Mouse (Mus musculus): ENCODE results near the gene Rorb. TPM values are rescaled to one million over a fixed set of nuclear protein-coding genes. Genes with fewer than 3 reads are reported as not detected.

Rorb gene
- polyA plus RNA-seq, 2 experiments: not detected

DNA sequence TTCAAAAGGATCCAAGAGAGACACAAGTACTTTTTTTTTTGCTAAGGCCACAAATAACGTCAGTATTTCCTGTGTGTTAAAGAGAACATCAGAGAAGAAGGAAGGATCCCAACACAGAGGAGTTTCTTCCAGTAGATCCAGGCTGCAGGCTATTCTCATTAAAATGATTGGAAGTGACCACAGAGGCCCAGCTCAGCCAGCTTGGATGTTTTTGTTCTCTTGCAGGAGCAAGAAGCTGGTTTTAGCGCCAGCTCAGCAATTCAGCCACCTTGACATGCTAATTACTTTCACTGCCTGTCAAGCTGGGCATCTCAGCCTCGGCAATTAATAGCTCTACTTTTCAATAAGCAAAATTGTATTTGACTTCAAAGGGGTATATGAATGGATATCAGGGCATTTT, 151.1 kb downstream of the Rorb start:
- no peak for ATAC-seq (ENCODE audit: insufficient read depth)
- DNase-seq (ENCODE audit: low read depth in 3 of 3, low spot score in 3 of 3): no peak
- TF ChIP-seq EP300 (IDR thresholded peaks at IDR 0.05; ENCODE audit: low read depth) (no peak), CTCF (IDR thresholded peaks at IDR 0.05; ENCODE audit: low read depth) (no peak)
- Histone ChIP-seq H3K9me3 (ENCODE audit: control insufficient read depth, low read length) (no peaks in the 10 kb centered on the region), H3K36me3 (replicated peaks; ENCODE audit: control insufficient read depth, insufficient read depth, low read depth) (no peaks in the 10 kb centered on the region), H3K9ac (replicated peaks) (no peak overlapping the region), H3K4me2 (ENCODE audit: low read depth) (no peak overlapping the region), H3K27me3 (ENCODE audit: control insufficient read depth, insufficient read depth, low read length) (no peaks in the 10 kb centered on the region), H3K4me1 (replicated peaks; ENCODE audit: control insufficient read depth in 2 of 2, insufficient read depth in 2 of 2, low read length in 1 of 2) (no peaks in the 10 kb centered on the region), H3K27ac (no peak overlapping the region), H3K4me3 (ENCODE audit: insufficient read depth in 1 of 2, low read depth in 2 of 2, low read length in 2 of 2) (no peak overlapping the region)
- WGBS (ENCODE audit: insufficient replicate concordance): 19% methylated on average over 3 of the region's 3 CpGs

DNA sequence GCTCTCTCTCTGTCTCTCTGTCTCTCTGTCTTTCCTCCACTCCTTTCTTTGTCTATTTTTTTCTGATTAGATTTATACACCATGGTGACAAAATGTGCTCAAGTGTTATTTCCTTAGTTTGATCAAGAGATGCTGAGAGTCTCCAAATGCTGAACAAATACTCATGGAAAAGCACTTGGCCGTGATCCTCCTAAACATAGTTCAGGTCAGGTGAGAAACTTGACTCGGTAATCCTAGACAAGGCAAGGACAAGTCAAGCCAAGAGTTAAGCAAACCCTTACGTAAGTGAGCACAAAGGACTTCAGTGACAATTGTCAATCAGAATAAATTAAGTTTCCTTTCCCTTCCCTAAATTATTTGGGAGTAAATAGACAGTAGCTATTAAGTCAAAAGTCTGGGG, 158.2 kb downstream of the Rorb start:
- no peaks in the 10 kb centered on the region for H3K27me3 ChIP-seq (ENCODE audit: control insufficient read depth, insufficient read depth, low read length)
- H3K9ac ChIP-seq (replicated peaks): no peak overlapping the region
- H3K4me1 ChIP-seq (replicated peaks; ENCODE audit: control insufficient read depth in 2 of 2, insufficient read depth in 2 of 2, low read length in 1 of 2): no peaks in the 10 kb centered on the region
- no peak for ATAC-seq (ENCODE audit: insufficient read depth)
- WGBS (ENCODE audit: insufficient replicate concordance): 68% methylated on average over 3 of the region's 3 CpGs
- no peak overlapping the region for H3K4me2 ChIP-seq (ENCODE audit: low read depth)
- TF ChIP-seq EP300 (IDR thresholded peaks at IDR 0.05; ENCODE audit: low read depth): no peak
- TF ChIP-seq CTCF (IDR thresholded peaks at IDR 0.05; ENCODE audit: low read depth): no peak
- H3K27ac ChIP-seq: no peak overlapping the region
- H3K9me3 ChIP-seq (ENCODE audit: control insufficient read depth, low read length): no peaks in the 10 kb centered on the region
- DNase-seq (ENCODE audit: low read depth in 3 of 3, low spot score in 3 of 3): no peak
- H3K36me3 ChIP-seq (replicated peaks; ENCODE audit: control insufficient read depth, insufficient read depth, low read depth): no peaks in the 10 kb centered on the region
- H3K4me3 ChIP-seq (ENCODE audit: insufficient read depth in 1 of 2, low read depth in 2 of 2, low read length in 2 of 2): no peak overlapping the region

DNA sequence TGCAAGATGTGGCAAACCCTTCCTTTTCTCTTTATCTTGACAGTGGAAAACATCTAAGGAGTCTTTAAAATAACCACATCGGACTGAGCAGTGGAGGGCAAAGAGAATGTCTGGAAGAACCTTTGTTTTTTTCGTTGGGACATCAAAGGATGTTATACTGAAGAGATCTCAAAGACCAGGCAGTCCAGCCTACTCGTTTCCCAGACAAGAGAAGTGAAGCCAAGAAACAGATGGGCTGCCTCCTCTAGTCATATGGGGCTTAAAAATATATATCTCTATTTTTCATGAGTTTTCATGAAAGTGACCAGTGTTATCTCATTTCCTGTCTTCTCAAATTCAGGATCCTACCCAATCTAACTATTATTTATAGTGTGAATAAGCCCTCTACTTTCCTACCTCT, 163.8 kb downstream of the Rorb start:
- Histone ChIP-seq H3K27ac (no peak overlapping the region), H3K4me2 (ENCODE audit: low read depth) (no peak overlapping the region), H3K9me3 (ENCODE audit: control insufficient read depth, low read length) (no peaks in the 10 kb centered on the region), H3K9ac (replicated peaks) (no peak overlapping the region), H3K4me3 (ENCODE audit: insufficient read depth in 1 of 2, low read depth in 2 of 2, low read length in 2 of 2) (no peak overlapping the region), H3K4me1 (replicated peaks; ENCODE audit: control insufficient read depth in 2 of 2, insufficient read depth in 2 of 2, low read length in 1 of 2) (no peaks in the 10 kb centered on the region), H3K36me3 (replicated peaks; ENCODE audit: control insufficient read depth, insufficient read depth, low read depth) (no peaks in the 10 kb centered on the region), H3K27me3 (ENCODE audit: control insufficient read depth, insufficient read depth, low read length) (no peaks in the 10 kb centered on the region)
- WGBS (ENCODE audit: insufficient replicate concordance): 37% methylated on average over 3 of the region's 3 CpGs
- ATAC-seq (ENCODE audit: insufficient read depth) (no peak), DNase-seq (ENCODE audit: low read depth in 3 of 3, low spot score in 3 of 3) (no peak)
- TF ChIP-seq CTCF (IDR thresholded peaks at IDR 0.05; ENCODE audit: low read depth) (no peak), EP300 (IDR thresholded peaks at IDR 0.05; ENCODE audit: low read depth) (no peak)

DNA sequence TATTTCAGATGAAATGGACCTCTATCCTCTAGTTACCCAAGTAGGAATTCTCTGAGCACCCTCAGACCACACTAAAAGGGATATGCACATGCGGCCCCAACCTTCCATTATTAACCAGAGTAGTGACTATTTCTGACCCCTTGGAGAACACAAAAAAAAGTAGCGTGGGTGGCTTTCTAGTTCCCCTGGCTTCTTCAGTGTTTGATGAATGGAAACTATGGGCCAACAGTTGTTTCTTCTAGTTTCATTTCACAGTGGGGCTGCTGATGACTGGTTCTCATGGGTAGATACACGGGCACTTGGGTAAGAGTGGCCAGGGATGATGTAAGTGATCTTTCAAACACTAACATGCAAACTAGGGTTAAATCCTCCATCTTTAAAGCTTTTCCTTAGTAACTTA, 165.7 kb downstream of the Rorb start:
- no peaks in the 10 kb centered on the region for H3K9me3 ChIP-seq (ENCODE audit: control insufficient read depth, low read length)

DNA sequence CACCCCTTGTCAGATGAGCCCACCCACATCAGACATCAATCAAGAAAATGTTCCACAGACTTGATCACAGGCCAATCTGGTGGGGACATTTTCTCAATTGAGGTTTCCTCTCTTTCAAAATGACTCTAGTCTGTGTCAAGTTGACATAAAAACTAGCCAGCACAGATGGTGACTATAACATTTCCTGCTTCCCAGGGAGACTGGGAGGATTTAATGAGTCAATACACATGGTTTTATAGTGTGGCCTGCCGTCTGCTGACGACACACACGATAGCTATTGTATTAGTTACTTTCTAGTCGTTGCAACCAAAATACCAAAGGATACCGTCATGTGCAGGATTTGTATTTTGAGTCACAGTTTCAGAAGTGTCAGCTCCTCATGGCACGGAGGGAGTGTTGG, 169.6 kb downstream of the Rorb start:
- H3K27ac ChIP-seq: no peak overlapping the region
- no peak for TF ChIP-seq CTCF (IDR thresholded peaks at IDR 0.05; ENCODE audit: low read depth)
- no peak for TF ChIP-seq EP300 (IDR thresholded peaks at IDR 0.05; ENCODE audit: low read depth)
- ATAC-seq (ENCODE audit: insufficient read depth) (no peak), DNase-seq (ENCODE audit: low read depth in 3 of 3, low spot score in 3 of 3) (no peak)
- H3K36me3 ChIP-seq (replicated peaks; ENCODE audit: control insufficient read depth, insufficient read depth, low read depth): no peaks in the 10 kb centered on the region
- no peak overlapping the region for H3K9ac ChIP-seq (replicated peaks)
- no peak overlapping the region for H3K4me3 ChIP-seq (ENCODE audit: insufficient read depth in 1 of 2, low read depth in 2 of 2, low read length in 2 of 2)
- no peaks in the 10 kb centered on the region for H3K9me3 ChIP-seq (ENCODE audit: control insufficient read depth, low read length)
- no peak overlapping the region for H3K4me2 ChIP-seq (ENCODE audit: low read depth)
- no peaks in the 10 kb centered on the region for H3K27me3 ChIP-seq (ENCODE audit: control insufficient read depth, insufficient read depth, low read length)
- no peaks in the 10 kb centered on the region for H3K4me1 ChIP-seq (replicated peaks; ENCODE audit: control insufficient read depth in 2 of 2, insufficient read depth in 2 of 2, low read length in 1 of 2)
- 59% methylated on average over 6 of the region's 6 CpGs for WGBS (ENCODE audit: insufficient replicate concordance)

More for the DNA sequence above, 165.7 kb downstream of the Rorb start:
- 59% methylated on average over 3 of the region's 3 CpGs for WGBS (ENCODE audit: insufficient replicate concordance)
- Histone ChIP-seq H3K27ac (no peak overlapping the region), H3K27me3 (ENCODE audit: control insufficient read depth, insufficient read depth, low read length) (no peaks in the 10 kb centered on the region), H3K4me1 (replicated peaks; ENCODE audit: control insufficient read depth in 2 of 2, insufficient read depth in 2 of 2, low read length in 1 of 2) (no peaks in the 10 kb centered on the region), H3K9ac (replicated peaks) (no peak overlapping the region), H3K4me2 (ENCODE audit: low read depth) (no peak overlapping the region), H3K36me3 (replicated peaks; ENCODE audit: control insufficient read depth, insufficient read depth, low read depth) (no peaks in the 10 kb centered on the region), H3K4me3 (ENCODE audit: insufficient read depth in 1 of 2, low read depth in 2 of 2, low read length in 2 of 2) (no peak overlapping the region)
- DNase-seq (ENCODE audit: low read depth in 3 of 3, low spot score in 3 of 3) (no peak), ATAC-seq (ENCODE audit: insufficient read depth) (no peak)
- TF ChIP-seq EP300 (IDR thresholded peaks at IDR 0.05; ENCODE audit: low read depth): no peak
- no peak for TF ChIP-seq CTCF (IDR thresholded peaks at IDR 0.05; ENCODE audit: low read depth)
